Mouse (Mus musculus): ENCODE measurements at regions not wholly inside any gene's neighbourhood (a gene's known extent, or its start where the extent isn't known, plus 50 kb on each side); places are given as distances from the start of the nearest gene placed in this dataset.

- Histone ChIP-seq H3K4me1 (ENCODE audit: control insufficient read depth in 2 of 2, insufficient read depth in 2 of 2, low read length in 2 of 2, poor library complexity in 1 of 2) (no peaks in the 10 kb centered on the region), H3K9me3 (ENCODE audit: control insufficient read depth, insufficient read depth, low read depth, low read length) (no peaks in the 10 kb centered on the region), H3K27ac (ENCODE audit: insufficient read depth, low read depth, low read length, poor library complexity, severe bottlenecking) (no peak overlapping the region), H3K9ac (ENCODE audit: insufficient read depth, low read depth, low read length, poor library complexity, severe bottlenecking) (no peak overlapping the region), H3K36me3 (ENCODE audit: control insufficient read depth, insufficient read depth, low read length, poor library complexity, severe bottlenecking) (no peaks in the 10 kb centered on the region), H3K4me3 (ENCODE audit: insufficient read depth in 1 of 2, low read depth in 1 of 2, low read length in 2 of 2, poor library complexity in 1 of 2, severe bottlenecking in 1 of 2) (no peak overlapping the region)
- in situ Hi-C loops (cut with MboI; ENCODE audit: low sequenced_read_pairs in 2 of 2, unreplicated experiment in 2 of 2) = no loop called here
- DNase-seq (ENCODE audit: low read depth, low spot score) = no peak
- no peak for TF ChIP-seq MAFK (IDR thresholded peaks at IDR 0.05; ENCODE audit: insufficient read depth, low read depth, low read length)
- no peak for TF ChIP-seq ZC3H11A (IDR thresholded peaks at IDR 0.05; ENCODE audit: borderline replicate concordance, low read depth, low read length)
- TF ChIP-seq ZNF384 (IDR thresholded peaks at IDR 0.05; ENCODE audit: low read depth, low read length) = no peak
- TF ChIP-seq HCFC1 (IDR thresholded peaks at IDR 0.05; ENCODE audit: borderline replicate concordance, insufficient read depth, low read length) = no peak
- TF ChIP-seq CHD2 (IDR thresholded peaks at IDR 0.05; ENCODE audit: low read depth, low read length) = no peak
These were observed 132.2 kb downstream of the Gm10192 start for GRCm38 (mm10) chr4:97050735-97051134.

DNA sequence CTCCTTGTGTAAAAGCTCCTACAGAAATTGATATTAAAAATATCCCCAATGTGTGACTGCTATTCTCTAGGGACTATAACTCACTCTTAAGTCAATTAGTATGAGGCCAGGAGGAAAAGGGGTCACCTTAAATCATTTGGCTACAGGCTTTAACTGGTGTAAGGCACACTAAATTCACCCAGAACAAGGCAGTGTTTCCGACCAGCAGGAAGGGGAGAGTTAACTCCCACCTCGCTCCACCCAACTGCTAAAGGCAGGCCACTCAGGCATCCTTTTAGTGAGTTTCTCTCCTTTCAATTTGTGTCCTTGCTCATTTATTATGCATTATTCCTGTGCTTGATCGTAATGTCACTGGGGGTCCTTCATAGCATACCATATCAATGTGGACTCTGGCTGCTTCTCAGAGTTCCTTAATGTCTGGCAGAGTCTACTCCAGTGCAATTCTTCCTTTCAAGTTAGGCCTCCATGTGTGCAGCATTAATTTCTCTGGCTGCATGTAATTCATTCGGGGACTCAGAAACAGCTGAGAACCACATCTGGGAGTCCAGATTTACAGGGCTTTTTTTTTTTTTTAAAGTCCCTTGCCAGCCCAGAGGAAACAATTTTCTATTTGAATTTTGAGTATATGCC is 133.8 kb downstream of the Gm10192 start:
- Histone ChIP-seq H3K36me3 (ENCODE audit: control insufficient read depth, insufficient read depth, low read length, poor library complexity, severe bottlenecking) (no peaks in the 10 kb centered on the region), H3K9ac (ENCODE audit: insufficient read depth, low read depth, low read length, poor library complexity, severe bottlenecking) (no peak overlapping the region), H3K27ac (ENCODE audit: insufficient read depth, low read depth, low read length, poor library complexity, severe bottlenecking) (no peak overlapping the region), H3K4me3 (ENCODE audit: insufficient read depth in 1 of 2, low read depth in 1 of 2, low read length in 2 of 2, poor library complexity in 1 of 2, severe bottlenecking in 1 of 2) (no peak overlapping the region), H3K9me3 (ENCODE audit: control insufficient read depth, insufficient read depth, low read depth, low read length) (no peaks in the 10 kb centered on the region), H3K4me1 (ENCODE audit: control insufficient read depth in 2 of 2, insufficient read depth in 2 of 2, low read length in 2 of 2, poor library complexity in 1 of 2) (no peaks in the 10 kb centered on the region)
- TF ChIP-seq MAFK (IDR thresholded peaks at IDR 0.05; ENCODE audit: insufficient read depth, low read depth, low read length) = no peak
- DNase-seq (ENCODE audit: low read depth, low spot score) = no peak
- in situ Hi-C loops (cut with MboI; ENCODE audit: low sequenced_read_pairs in 2 of 2, unreplicated experiment in 2 of 2) = no loop called here

DNA sequence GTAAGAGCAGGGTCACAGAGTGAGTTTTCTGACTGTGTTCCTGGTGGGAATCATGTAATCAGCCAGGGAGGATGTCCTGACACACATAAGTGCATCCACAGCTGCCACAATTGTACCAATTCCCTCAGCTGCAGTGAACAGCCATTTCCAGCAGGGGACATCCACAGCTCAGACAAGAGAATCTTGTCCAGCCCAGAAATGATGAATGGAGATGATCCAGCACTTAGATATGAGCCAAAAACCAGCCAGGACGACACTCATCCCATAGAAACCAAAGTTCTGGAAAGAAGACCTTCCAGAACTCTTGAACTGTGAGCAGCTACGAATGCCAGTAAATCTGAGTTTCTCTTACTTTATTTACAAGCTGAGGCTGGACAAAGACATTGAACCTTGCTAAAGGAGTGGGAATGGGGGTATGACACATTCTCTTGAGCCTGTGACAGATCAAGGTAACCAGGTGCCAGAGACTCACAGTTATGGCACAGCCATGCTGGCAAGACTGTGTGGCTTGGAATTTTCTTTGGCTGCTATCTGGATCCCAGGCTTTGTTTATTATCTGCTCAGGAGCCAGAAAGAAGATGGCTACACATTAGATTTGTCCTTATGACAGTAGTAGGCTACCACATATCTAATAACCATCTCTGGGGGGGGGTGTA is 145.1 kb downstream of the Gm10192 start:
- TF ChIP-seq ZNF384 (IDR thresholded peaks at IDR 0.05; ENCODE audit: low read depth, low read length) (no peak), HCFC1 (IDR thresholded peaks at IDR 0.05; ENCODE audit: borderline replicate concordance, insufficient read depth, low read length) (no peak), CHD2 (IDR thresholded peaks at IDR 0.05; ENCODE audit: low read depth, low read length) (no peak), MAFK (IDR thresholded peaks at IDR 0.05; ENCODE audit: insufficient read depth, low read depth, low read length) (no peak), ZC3H11A (IDR thresholded peaks at IDR 0.05; ENCODE audit: borderline replicate concordance, low read depth, low read length) (peak; percentile 40; the same call in 1 of the 2 replicates)
- in situ Hi-C loops (cut with MboI; ENCODE audit: low sequenced_read_pairs in 2 of 2, unreplicated experiment in 2 of 2) = no loop called here
- no peaks in the 10 kb centered on the region for H3K9me3 ChIP-seq (ENCODE audit: control insufficient read depth, insufficient read depth, low read depth, low read length)

DNA sequence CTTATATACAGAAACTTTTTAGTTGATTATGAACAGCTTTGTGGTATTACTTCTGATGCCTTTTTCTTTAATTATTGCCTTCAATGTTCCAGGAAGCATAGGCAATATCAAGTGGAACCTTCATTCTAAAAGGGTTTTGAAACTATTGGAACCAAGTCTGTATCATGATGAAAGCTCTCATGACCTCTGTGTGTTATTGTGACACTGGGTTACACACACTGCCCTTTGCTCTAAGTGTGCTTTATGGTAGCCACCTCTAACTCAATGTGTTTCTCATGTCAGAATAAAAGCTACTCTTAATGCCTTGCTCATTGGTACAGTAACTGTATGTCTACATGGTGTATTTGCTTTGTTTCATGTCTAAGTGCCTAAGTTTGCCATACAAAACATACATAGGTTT is 154.0 kb downstream of the Gm10192 start:
- in situ Hi-C loops (cut with MboI; ENCODE audit: low sequenced_read_pairs in 2 of 2, unreplicated experiment in 2 of 2) = no loop called here
- Histone ChIP-seq H3K9ac (ENCODE audit: insufficient read depth, low read depth, low read length, poor library complexity, severe bottlenecking) (no peak overlapping the region), H3K4me3 (ENCODE audit: insufficient read depth in 1 of 2, low read depth in 1 of 2, low read length in 2 of 2, poor library complexity in 1 of 2, severe bottlenecking in 1 of 2) (no peak overlapping the region), H3K36me3 (ENCODE audit: control insufficient read depth, insufficient read depth, low read length, poor library complexity, severe bottlenecking) (no peaks in the 10 kb centered on the region), H3K9me3 (ENCODE audit: control insufficient read depth, insufficient read depth, low read depth, low read length) (no peaks in the 10 kb centered on the region), H3K4me1 (ENCODE audit: control insufficient read depth in 2 of 2, insufficient read depth in 2 of 2, low read length in 2 of 2, poor library complexity in 1 of 2) (no peaks in the 10 kb centered on the region), H3K27ac (ENCODE audit: insufficient read depth, low read depth, low read length, poor library complexity, severe bottlenecking) (no peak overlapping the region)
- DNase-seq (ENCODE audit: low read depth, low spot score) = no peak
- TF ChIP-seq ZC3H11A (IDR thresholded peaks at IDR 0.05; ENCODE audit: borderline replicate concordance, low read depth, low read length) (no peak), CHD2 (IDR thresholded peaks at IDR 0.05; ENCODE audit: low read depth, low read length) (no peak), HCFC1 (IDR thresholded peaks at IDR 0.05; ENCODE audit: borderline replicate concordance, insufficient read depth, low read length) (no peak), MAFK (IDR thresholded peaks at IDR 0.05; ENCODE audit: insufficient read depth, low read depth, low read length) (no peak), ZNF384 (IDR thresholded peaks at IDR 0.05; ENCODE audit: low read depth, low read length) (no peak)

More for the DNA sequence above, 145.1 kb downstream of the Gm10192 start:
- no peaks in the 10 kb centered on the region for H3K36me3 ChIP-seq (ENCODE audit: control insufficient read depth, insufficient read depth, low read length, poor library complexity, severe bottlenecking)
- no peak overlapping the region for H3K27ac ChIP-seq (ENCODE audit: insufficient read depth, low read depth, low read length, poor library complexity, severe bottlenecking)
- H3K4me3 ChIP-seq (ENCODE audit: insufficient read depth in 1 of 2, low read depth in 1 of 2, low read length in 2 of 2, poor library complexity in 1 of 2, severe bottlenecking in 1 of 2) = no peak overlapping the region
- no peak for DNase-seq (ENCODE audit: low read depth, low spot score)
- no peak overlapping the region for H3K9ac ChIP-seq (ENCODE audit: insufficient read depth, low read depth, low read length, poor library complexity, severe bottlenecking)
- no peaks in the 10 kb centered on the region for H3K4me1 ChIP-seq (ENCODE audit: control insufficient read depth in 2 of 2, insufficient read depth in 2 of 2, low read length in 2 of 2, poor library complexity in 1 of 2)
